Mouse (Mus musculus) thymus, postnatal 36 days (tissue): ENCODE data around the gene Celf2.

ENCODE experiments used
- DNase-seq, 2 experiments: peaks; one replicate each; pipeline ENCODE4 v3.0.0; 2022; ENCODE audit warnings: mixed read lengths in 2 of 2

Gene Celf2

GRCm38 (mm10) chr2:6830021-6830420 is 679.3 kb downstream of the Celf2 start:
- DNase-seq, result no peak

GRCm38 (mm10) chr2:6827583-6827982 is 681.8 kb downstream of the Celf2 start:
- DNase-seq, result no peak

GRCm38 (mm10) chr2:6823021-6823420 is 686.3 kb downstream of the Celf2 start:
- DNase-seq, result no peak

- no peak for DNase-seq
These were observed 687.8 kb downstream of the Celf2 start for GRCm38 (mm10) chr2:6821593-6821992.

GRCm38 (mm10) chr2:6815281-6815680 is 694.1 kb downstream of the Celf2 start:
- no peak for DNase-seq

GRCm38 (mm10) chr2:6808736-6809135 is 700.6 kb downstream of the Celf2 start:
- DNase-seq, result no peak

- no peak for DNase-seq
These were observed 712.6 kb downstream of the Celf2 start for GRCm38 (mm10) chr2:6796754-6797153.

- no peak for DNase-seq
These were observed 713.3 kb downstream of the Celf2 start for GRCm38 (mm10) chr2:6795995-6796588.

- no peak for DNase-seq
These were observed 714.5 kb downstream of the Celf2 start for GRCm38 (mm10) chr2:6794858-6795257.

- no peak for DNase-seq
These were observed 718.5 kb downstream of the Celf2 start for GRCm38 (mm10) chr2:6790876-6791275.

GRCm38 (mm10) chr2:6786494-6787144 is 722.7 kb downstream of the Celf2 start:
- DNase-seq, result peak; percentile 7 to 10

- DNase-seq, result no peak
These were observed 739.1 kb downstream of the Celf2 start for GRCm38 (mm10) chr2:6770214-6770613.

- DNase-seq, result no peak
These were observed 747.0 kb downstream of the Celf2 start for GRCm38 (mm10) chr2:6762381-6762780.

- no peak for DNase-seq
These were observed 766.2 kb downstream of the Celf2 start for GRCm38 (mm10) chr2:6743173-6743572.

- no peak for DNase-seq
These were observed 769.2 kb downstream of the Celf2 start for GRCm38 (mm10) chr2:6739998-6740668.

GRCm38 (mm10) chr2:6732026-6732425 is 777.3 kb downstream of the Celf2 start:
- DNase-seq, result no peak

GRCm38 (mm10) chr2:6730860-6731259 is 778.5 kb downstream of the Celf2 start:
- no peak for DNase-seq

GRCm38 (mm10) chr2:6729984-6730383 is 779.4 kb downstream of the Celf2 start:
- no peak for DNase-seq

- no peak for DNase-seq
These were observed 780.5 kb downstream of the Celf2 start for GRCm38 (mm10) chr2:6728840-6729252.

- DNase-seq, result no peak
These were observed 782.0 kb downstream of the Celf2 start for GRCm38 (mm10) chr2:6727366-6727765.

- no peak for DNase-seq
These were observed 783.3 kb downstream of the Celf2 start for GRCm38 (mm10) chr2:6726071-6726470.

GRCm38 (mm10) chr2:6723602-6724001 is 785.8 kb downstream of the Celf2 start:
- no peak for DNase-seq

GRCm38 (mm10) chr2:6721460-6722401 is 787.6 kb downstream of the Celf2 start:
- peak; percentile 56 to 64 for DNase-seq
